Mouse (Mus musculus): ENCODE results near the gene Atrnl1.

GRCm38 (mm10) chr19:57573470-57573869 lies 37.4 kb upstream of the Atrnl1 start:
- TF ChIP-seq ZNF384 (IDR thresholded peaks at IDR 0.05; ENCODE audit: low read depth, low read length) (no peak), ZC3H11A (IDR thresholded peaks at IDR 0.05; ENCODE audit: borderline replicate concordance, low read depth, low read length) (no peak), MAFK (IDR thresholded peaks at IDR 0.05; ENCODE audit: insufficient read depth, low read depth, low read length) (no peak)
